In genomic region chr11:108156107-108156506, GRCm38 (mm10) we compare ENCODE assay signal across 16 mouse cellular contexts.
"Had no signal": no experiment of that assay in that cellular context is flagged by ENCODE, and none has a peak within 500 bp of the region (broad histone marks: within the 10 kb centered on the region; RNA-seq: fewer than 3 reads in every experiment).

No protein-coding gene starts in this region.

- ATAC-seq: liver, postnatal 0 days; midbrain, embryonic 16.5 days had no signal

- H3K4me1 ChIP-seq: liver, embryonic 13.5 days; liver, embryonic 15.5 days had no signal

- H3K27ac ChIP-seq: liver, embryonic 13.5 days; liver, embryonic 15.5 days; lung, embryonic 15.5 days; macrophage; neural tube, embryonic 12.5 days had no signal

- DNase-seq: liver, embryonic 13.5 days; liver, postnatal 0 days; lung, postnatal 10 days; lung, postnatal 36 days; midbrain, embryonic 14.5 days; right cerebral cortex, postnatal 14 days; thymus, adult 18-20 months; thymus, postnatal 14 days; thymus, postnatal 36 days had no signal

- H3K4me2 ChIP-seq: liver, embryonic 13.5 days; liver, embryonic 15.5 days; lung, embryonic 15.5 days; midbrain, embryonic 11.5 days; neural tube, embryonic 12.5 days had no signal

- H3K4me3 ChIP-seq: liver, embryonic 13.5 days; liver, embryonic 15.5 days; lung, embryonic 15.5 days; megakaryocyte, embryonic 14.5 days; neural tube, embryonic 12.5 days had no signal

- H3K36me3 ChIP-seq: liver, embryonic 13.5 days; liver, embryonic 15.5 days; lung, embryonic 15.5 days; neural tube, embryonic 12.5 days had no signal

- H3K9ac ChIP-seq: liver, embryonic 13.5 days; liver, embryonic 15.5 days; liver, postnatal 0 days; lung, embryonic 15.5 days; neural tube, embryonic 12.5 days had no signal

- H3K9me3 ChIP-seq: liver, embryonic 13.5 days; liver, embryonic 15.5 days; lung, embryonic 15.5 days had no signal

- H3K27me3 ChIP-seq: lung, embryonic 15.5 days; megakaryocyte, embryonic 14.5 days; neural tube, embryonic 12.5 days had no signal
